Mouse (Mus musculus): ENCODE measurements around the gene Aoc1.

DNA sequence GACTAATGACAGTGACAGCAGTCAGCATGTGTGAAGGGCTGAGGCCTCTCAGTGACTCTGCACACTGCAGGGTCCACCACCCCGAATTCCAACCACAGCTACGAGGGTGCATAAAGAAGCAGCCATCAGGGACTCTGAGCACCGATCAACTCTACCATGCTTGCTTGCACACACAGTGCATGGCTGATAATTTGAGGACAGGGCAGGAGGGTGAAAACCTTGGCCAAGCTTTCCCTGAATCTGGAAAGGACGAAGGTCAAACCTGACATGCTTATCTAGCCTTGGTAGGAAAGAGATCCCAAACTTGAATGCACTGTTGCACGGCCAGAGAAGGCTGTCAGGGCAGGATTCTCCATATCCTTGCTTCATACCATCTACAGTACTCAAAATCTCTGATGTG is 80.5 kb downstream of the Aoc1 start:
- no peak for TF ChIP-seq CTCF (conservative IDR thresholded peaks at IDR 0.05 in 1 of 2, IDR thresholded peaks at IDR 0.05 in 1 of 2; ENCODE audit: low read depth in 2 of 2, low read length in 2 of 2)
- no peak for TF ChIP-seq POLR2A (IDR thresholded peaks at IDR 0.05; ENCODE audit: low read depth, low read length)
- TF ChIP-seq TBP (conservative IDR thresholded peaks at IDR 0.05; ENCODE audit: low read depth, low read length), result no peak
- TF ChIP-seq ZKSCAN1 (IDR thresholded peaks at IDR 0.05; ENCODE audit: borderline replicate concordance, low read depth, low read length), result no peak
- no peak for TF ChIP-seq POLR2AphosphoS2 (IDR thresholded peaks at IDR 0.05; ENCODE audit: low read depth, low read length)
- no peak for TF ChIP-seq CHD1 (IDR thresholded peaks at IDR 0.05; ENCODE audit: low read depth, low read length)
- no peak for TF ChIP-seq ZC3H11A (IDR thresholded peaks at IDR 0.05; ENCODE audit: low read depth, low read length)
- TF ChIP-seq NELFE (IDR thresholded peaks at IDR 0.05; ENCODE audit: low read depth, low read length), result no peak
- no peak for TF ChIP-seq MAX (IDR thresholded peaks at IDR 0.05; ENCODE audit: low read length)
- no peak for TF ChIP-seq ZMIZ1 (IDR thresholded peaks at IDR 0.05; ENCODE audit: low read depth, low read length)

Data from CH12.LX (cell line).